Mouse (Mus musculus) liver, postnatal 0 days (tissue): ENCODE data around the gene Cdkn2b. TPM values are rescaled to one million over a fixed set of nuclear protein-coding genes. Genes with fewer than 3 reads are reported as not detected.

Experiments used
- ATAC-seq: fragments of 200-750 bp; cut with Nextera tagmentation; 2 replicates; pipeline ENCODE4 v1.8.0; 2017; ENCODE audit warnings: mild to moderate bottlenecking, moderate library complexity
- DNase-seq: peaks from one replicate; pipeline ENCODE4 v3.0.0-alpha.2; 2016
- H3K27ac ChIP-seq: fragments of 300-500 bp; sonication (generic); 2 replicates; pipeline ENCODE4 v1.5.1; 2014; ENCODE audit warnings: antibody characterized with exemption, moderate library complexity, mild to moderate bottlenecking, low read depth
- H3K27me3 ChIP-seq: fragments of 300-500 bp; sonication (generic); 2 replicates; pipeline ENCODE4 v1.6.1; 2014; ENCODE audit warnings: low read length, control low read depth, mixed read lengths; ENCODE audit not compliant: insufficient read depth
- H3K36me3 ChIP-seq: fragments of 300-500 bp; sonication (generic); replicated peaks from 2 replicates; pipeline ENCODE4 v1.6.1; 2014; ENCODE audit warnings: mild to moderate bottlenecking, control low read depth, low read length, moderate library complexity, mixed read lengths; ENCODE audit not compliant: insufficient read depth
- H3K4me1 ChIP-seq: fragments of 300-500 bp; sonication (generic); 2 replicates; pipeline ENCODE4 v1.6.1; 2014; ENCODE audit warnings: antibody characterized with exemption, mild to moderate bottlenecking, control low read depth; ENCODE audit not compliant: insufficient read depth
- H3K4me2 ChIP-seq: fragments of 300-500 bp; sonication (generic); 2 replicates; pipeline ENCODE4 v1.6.1; 2014; ENCODE audit warnings: low read depth, mild to moderate bottlenecking, low read length, moderate library complexity, mixed read lengths
- H3K4me3 ChIP-seq: fragments of 300-500 bp; sonication (generic); 2 replicates; pipeline ENCODE4 v1.5.1; 2014; ENCODE audit warnings: low read depth, low read length
- H3K9ac ChIP-seq: fragments of 300-500 bp; sonication (generic); replicated peaks from 2 replicates; pipeline ENCODE4 v1.6.1; 2014; ENCODE audit warnings: mild to moderate bottlenecking, moderate library complexity
- H3K9me3 ChIP-seq: fragments of 300-500 bp; sonication (generic); 2 replicates; pipeline ENCODE4 v1.6.1; 2016; ENCODE audit warnings: mild to moderate bottlenecking, control low read depth, low read length, mixed read lengths
- CTCF ChIP-seq: sonication (generic); IDR thresholded peaks from 2 replicates; pipeline ENCODE4 v1.5.1; 2016; ENCODE audit warnings: antibody characterized with exemption, low read depth
- EP300 ChIP-seq: IDR thresholded peaks from 2 replicates; pipeline ENCODE4 v1.6.1; 2016; ENCODE audit warnings: antibody characterized with exemption, low read depth, mild to moderate bottlenecking
- WGBS: fragments of 180-500 bp; shearing (Covaris S2); extraction: QIAGEN DNeasy Blood & Tissue Kit; methylation state at CpG from one replicate; pipeline ENCODE4 v1.1.7; 2014; ENCODE audit not compliant: insufficient replicate concordance; 5-methylcytosine and 5-hydroxymethylcytosine counted together
- polyA plus RNA-seq: library from polyadenylated mRNA; unstranded; fragments of >200 nt; fragmentation: Nextera tagmentation; extraction: Ambion mirVana; gene quantifications from 2 replicates; pipeline ENCODE4 v1.2.1, GENCODE M21; 2015

Gene Cdkn2b
- not detected in 2 replicates for polyA plus RNA-seq

- H3K4me1 ChIP-seq: peaks cover 6% of the 10 kb centered on the region
- H3K9me3 ChIP-seq: no peaks in the 10 kb centered on the region
- H3K27ac ChIP-seq: no peak within 1 kb of the TSS
- H3K9ac ChIP-seq: peak within 1 kb of the TSS; percentile 42
- peak within 1 kb of the TSS; percentile 95 for H3K4me2 ChIP-seq
- ATAC-seq (peak; percentile 95), DNase-seq (peak; percentile 84)
- H3K4me3 ChIP-seq: peak within 1 kb of the TSS; percentile 59
- peaks cover 52% of the 10 kb centered on the region for H3K27me3 ChIP-seq
- H3K36me3 ChIP-seq: no peaks in the 10 kb centered on the region
- TF ChIP-seq CTCF (peak; percentile 82), EP300 (no peak)
- WGBS: under 1% methylated on average over 50 of the region's 61 CpGs
Measured at GRCm38 (mm10) chr4:89310491-89311254, at the start of gene Cdkn2b. TSS of gene Cdkn2b (minus strand) at chr4:89311039.

GRCm38 (mm10) chr4:89360349-89360748 lies 49.5 kb upstream of the Cdkn2b start:
- ATAC-seq: no peak
- DNase-seq: no peak

GRCm38 (mm10) chr4:89359506-89359905 lies 48.7 kb upstream of the Cdkn2b start:
- no peaks in the 10 kb centered on the region for H3K27me3 ChIP-seq
- TF ChIP-seq EP300 (no peak), CTCF (no peak)
- WGBS: 81% methylated on average over 6 of the region's 6 CpGs
- no peak overlapping the region for H3K4me3 ChIP-seq
- no peak for ATAC-seq
- H3K4me1 ChIP-seq: no peaks in the 10 kb centered on the region
- no peak overlapping the region for H3K9ac ChIP-seq
- H3K9me3 ChIP-seq: no peaks in the 10 kb centered on the region
- H3K36me3 ChIP-seq: no peaks in the 10 kb centered on the region
- no peak overlapping the region for H3K4me2 ChIP-seq
- no peak for DNase-seq
- H3K27ac ChIP-seq: no peak overlapping the region

More at GRCm38 (mm10) chr4:89360349-89360748, 49.5 kb upstream of the Cdkn2b start:
- H3K27ac ChIP-seq: no peak overlapping the region
- H3K9ac ChIP-seq: no peak overlapping the region
- TF ChIP-seq EP300: no peak
- TF ChIP-seq CTCF: no peak
- no peaks in the 10 kb centered on the region for H3K36me3 ChIP-seq
- no peak overlapping the region for H3K4me2 ChIP-seq
- 60% methylated on average over 3 of the region's 3 CpGs for WGBS
- no peak overlapping the region for H3K4me3 ChIP-seq
- H3K4me1 ChIP-seq: no peaks in the 10 kb centered on the region
- H3K9me3 ChIP-seq: no peaks in the 10 kb centered on the region
- no peaks in the 10 kb centered on the region for H3K27me3 ChIP-seq

GRCm38 (mm10) chr4:89353935-89354334 lies 43.1 kb upstream of the Cdkn2b start:
- Histone ChIP-seq H3K27ac (no peak overlapping the region), H3K4me2 (no peak overlapping the region), H3K9me3 (no peaks in the 10 kb centered on the region), H3K36me3 (no peaks in the 10 kb centered on the region), H3K4me1 (no peaks in the 10 kb centered on the region), H3K9ac (no peak overlapping the region), H3K4me3 (no peak overlapping the region), H3K27me3 (no peaks in the 10 kb centered on the region)
- ATAC-seq: no peak
- no peak for TF ChIP-seq EP300
- peak; percentile 38 for TF ChIP-seq CTCF
- DNase-seq: no peak
- WGBS: 39% methylated on average over 9 of the region's 9 CpGs

GRCm38 (mm10) chr4:89353071-89353582 lies 42.3 kb upstream of the Cdkn2b start:
- Histone ChIP-seq H3K4me2 (no peak overlapping the region), H3K9ac (no peak overlapping the region), H3K36me3 (no peaks in the 10 kb centered on the region), H3K27ac (no peak overlapping the region), H3K27me3 (no peaks in the 10 kb centered on the region), H3K9me3 (no peaks in the 10 kb centered on the region), H3K4me3 (no peak overlapping the region), H3K4me1 (no peaks in the 10 kb centered on the region)
- DNase-seq (no peak), ATAC-seq (no peak)
- TF ChIP-seq CTCF: no peak
- no peak for TF ChIP-seq EP300
- 64% methylated on average over 3 of the region's 3 CpGs for WGBS

GRCm38 (mm10) chr4:89351474-89351873 lies 40.6 kb upstream of the Cdkn2b start:
- WGBS: 31% methylated on average over 5 of the region's 5 CpGs
- DNase-seq (no peak), ATAC-seq (no peak)

More at GRCm38 (mm10) chr4:89351474-89351873, 40.6 kb upstream of the Cdkn2b start:
- Histone ChIP-seq H3K4me1 (no peaks in the 10 kb centered on the region), H3K36me3 (no peaks in the 10 kb centered on the region), H3K4me3 (no peak overlapping the region), H3K27me3 (no peaks in the 10 kb centered on the region), H3K27ac (no peak overlapping the region), H3K9me3 (no peaks in the 10 kb centered on the region), H3K4me2 (no peak overlapping the region), H3K9ac (no peak overlapping the region)
- no peak for TF ChIP-seq CTCF
- TF ChIP-seq EP300: no peak
